Mouse (Mus musculus): Measurements from ENCODE around the gene Cwc25.
"Not testable (repeated sequence)": the region's sequence is repeated elsewhere in the genome, so short reads cannot be mapped to it uniquely, and the experiment has no call there.

Gene Cwc25

GRCm38 (mm10) chr11:97736645-97737044, 29.7 kb downstream of the Cwc25 start:
- intact Hi-C loops (cut with DNase I): no loop called here

GRCm38 (mm10) chr11:97734810-97735209, 31.5 kb downstream of the Cwc25 start:
- intact Hi-C loops (cut with DNase I): not testable (repeated sequence)

GRCm38 (mm10) chr11:97733689-97734088, 32.7 kb downstream of the Cwc25 start:
- intact Hi-C loops (cut with DNase I): no loop called here

- intact Hi-C loops (cut with DNase I): no loop called here
These were observed 37.6 kb downstream of the Cwc25 start for GRCm38 (mm10) chr11:97728730-97729129.

- intact Hi-C loops (cut with DNase I): no loop called here
These were observed 38.0 kb downstream of the Cwc25 start for GRCm38 (mm10) chr11:97728311-97728710.

- intact Hi-C loops (cut with DNase I): no loop called here
These were observed 42.6 kb downstream of the Cwc25 start for GRCm38 (mm10) chr11:97723709-97724108.

GRCm38 (mm10) chr11:97721338-97721737, 45.0 kb downstream of the Cwc25 start:
- intact Hi-C loops (cut with DNase I): no loop called here

GRCm38 (mm10) chr11:97719041-97719440, 47.3 kb downstream of the Cwc25 start:
- intact Hi-C loops (cut with DNase I): no loop called here

- intact Hi-C loops (cut with DNase I): no loop called here
These were observed 48.0 kb downstream of the Cwc25 start for GRCm38 (mm10) chr11:97718281-97718860.

- intact Hi-C loops (cut with DNase I): no loop called here
These were observed 48.7 kb downstream of the Cwc25 start for GRCm38 (mm10) chr11:97717369-97718280.

- intact Hi-C loops (cut with DNase I): no loop called here
These were observed 50.3 kb downstream of the Cwc25 start for GRCm38 (mm10) chr11:97716021-97716420.

- intact Hi-C loops (cut with DNase I): no loop called here
These were observed 51.3 kb downstream of the Cwc25 start for GRCm38 (mm10) chr11:97714784-97715760.

- intact Hi-C loops (cut with DNase I): no loop called here
These were observed 52.0 kb downstream of the Cwc25 start for GRCm38 (mm10) chr11:97714356-97714755.

GRCm38 (mm10) chr11:97713896-97714295, 52.5 kb downstream of the Cwc25 start:
- intact Hi-C loops (cut with DNase I): no loop called here

- intact Hi-C loops (cut with DNase I): no loop called here
These were observed 54.1 kb downstream of the Cwc25 start for GRCm38 (mm10) chr11:97712286-97712685.

- intact Hi-C loops (cut with DNase I): no loop called here
These were observed 55.0 kb downstream of the Cwc25 start for GRCm38 (mm10) chr11:97711200-97711900.

- intact Hi-C loops (cut with DNase I): not testable (repeated sequence)
These were observed 56.3 kb downstream of the Cwc25 start for GRCm38 (mm10) chr11:97710067-97710466.

- intact Hi-C loops (cut with DNase I): loop anchor here (5.0 kb wide), 1 partner anchor 39 kb away; the partner anchor contains the start of gene Pip4k2b
These were observed 63.1 kb downstream of the Cwc25 start, which contains the start of gene Psmb3 for GRCm38 (mm10) chr11:97703039-97703826. Psmb3 (plus strand) TSS chr11:97703399.

GRCm38 (mm10) chr11:97702393-97702745, 64.0 kb downstream of the Cwc25 start:
- intact Hi-C loops (cut with DNase I): loop anchor here (5.0 kb wide), 1 partner anchor 40 kb away; the partner anchor contains the start of gene Pip4k2b
